Mouse (Mus musculus) c-Kit-positive CD71-positive TER-119-negative erythroid progenitor cells, embryonic 14.5 days (primary cell): ENCODE measurements at regions not wholly inside any gene's neighbourhood (a gene's known extent, or its start where the extent isn't known, plus 50 kb on each side); places are given as distances from the start of the nearest gene placed in this dataset.

Source experiments
- DNase-seq: peaks from one replicate; pipeline ENCODE4 v3.0.0-alpha.2; 2013; ENCODE audit warnings: low read depth

- DNase-seq = no peak
Measured at GRCm38 (mm10) chr14:25005241-25005946, 453.6 kb upstream of the Zmiz1 start.

GRCm38 (mm10) chr14:25011926-25012325 is 447.1 kb upstream of the Zmiz1 start:
- DNase-seq = no peak

- no peak for DNase-seq
Measured at GRCm38 (mm10) chr14:25015288-25016238, 443.4 kb upstream of the Zmiz1 start.

DNA sequence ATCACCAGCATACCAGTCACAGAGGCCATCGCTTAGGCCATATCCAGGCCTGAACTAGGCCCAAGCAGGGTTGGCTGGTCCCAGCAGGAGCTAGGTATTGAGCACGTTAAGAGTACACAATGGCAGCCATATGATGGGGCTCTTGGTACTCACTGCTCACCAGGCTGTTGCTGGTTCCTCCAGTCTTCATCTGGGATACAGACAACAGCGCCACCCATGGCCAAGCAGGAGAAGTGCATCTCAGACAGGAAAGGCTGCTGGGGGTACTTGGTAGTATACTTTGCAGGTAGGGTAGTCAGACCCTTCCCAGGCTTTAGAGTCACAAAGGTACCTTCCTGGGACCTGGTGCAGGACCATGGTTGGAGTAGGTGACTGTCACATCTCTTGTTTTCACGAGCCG is 441.1 kb upstream of the Zmiz1 start:
- no peak for DNase-seq

DNA sequence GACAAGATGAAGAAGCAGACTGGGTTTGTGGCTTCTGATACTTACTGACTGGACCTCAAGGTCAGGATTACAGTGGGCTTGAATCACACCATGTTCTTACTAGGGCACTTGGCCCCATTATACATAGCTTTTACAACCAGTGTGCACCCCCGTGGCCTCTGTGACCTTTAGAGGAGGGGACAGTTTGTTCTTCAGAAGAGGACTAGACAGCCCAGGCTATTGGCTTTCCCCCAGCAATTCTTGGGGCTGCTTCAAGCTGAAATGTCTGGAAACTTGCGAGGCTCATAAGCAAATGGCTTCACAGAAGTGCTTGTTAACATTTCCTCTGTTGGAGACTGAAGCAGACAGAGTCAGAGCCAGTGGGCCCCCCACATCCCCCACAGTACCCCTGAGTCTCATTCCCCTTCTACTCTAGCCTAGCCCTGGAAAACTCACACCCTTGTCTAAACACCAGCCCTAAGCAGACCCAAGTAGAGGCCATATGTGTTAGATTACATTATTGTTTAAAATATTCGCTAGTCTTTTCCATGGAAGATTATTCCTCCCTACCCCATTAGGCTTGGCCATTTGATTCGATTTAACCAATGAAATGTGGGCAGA is 439.6 kb upstream of the Zmiz1 start:
- no peak for DNase-seq

DNA sequence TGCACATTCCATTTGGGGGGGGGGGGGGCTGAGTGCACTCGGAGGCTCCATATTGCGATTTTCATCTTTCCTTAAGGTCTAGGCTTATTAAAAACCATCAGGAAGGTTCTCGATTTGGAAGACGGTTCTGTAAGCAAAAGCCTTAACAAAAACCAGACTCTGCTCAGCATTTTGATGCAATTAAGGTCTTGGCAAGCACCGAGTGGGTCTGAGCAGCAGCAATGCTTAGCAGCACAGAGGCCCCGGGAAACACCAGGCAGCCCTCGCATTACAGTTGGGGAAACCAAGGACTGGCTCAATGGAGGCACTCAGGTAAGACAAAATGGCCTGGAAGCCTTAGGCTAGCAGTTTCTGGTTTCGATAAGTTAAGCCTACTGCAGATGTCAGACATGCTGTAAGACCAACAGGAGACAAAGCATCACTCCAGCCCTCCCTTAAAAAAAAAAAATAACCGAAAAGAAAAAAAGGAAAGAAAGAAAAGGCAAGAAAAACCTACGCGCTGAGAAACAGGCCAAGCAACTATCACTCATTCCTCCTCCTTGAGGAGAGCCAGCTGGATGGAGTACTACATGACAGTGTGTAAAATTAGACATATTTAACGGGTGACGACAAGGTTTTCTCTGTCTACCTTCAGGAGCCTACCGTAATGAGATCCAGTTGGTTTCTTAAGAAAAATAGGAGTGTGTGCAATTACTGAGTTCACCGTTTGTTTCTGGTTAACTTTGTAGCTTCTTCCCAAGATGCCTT is 436.3 kb upstream of the Zmiz1 start:
- no peak for DNase-seq

GRCm38 (mm10) chr14:25023270-25023800 is 435.6 kb upstream of the Zmiz1 start:
- DNase-seq = no peak

- no peak for DNase-seq
Measured at GRCm38 (mm10) chr14:25025074-25025473, 433.9 kb upstream of the Zmiz1 start.

GRCm38 (mm10) chr14:25027076-25027475 is 431.9 kb upstream of the Zmiz1 start:
- DNase-seq = no peak

GRCm38 (mm10) chr14:25027842-25028241 is 431.1 kb upstream of the Zmiz1 start:
- no peak for DNase-seq

DNA sequence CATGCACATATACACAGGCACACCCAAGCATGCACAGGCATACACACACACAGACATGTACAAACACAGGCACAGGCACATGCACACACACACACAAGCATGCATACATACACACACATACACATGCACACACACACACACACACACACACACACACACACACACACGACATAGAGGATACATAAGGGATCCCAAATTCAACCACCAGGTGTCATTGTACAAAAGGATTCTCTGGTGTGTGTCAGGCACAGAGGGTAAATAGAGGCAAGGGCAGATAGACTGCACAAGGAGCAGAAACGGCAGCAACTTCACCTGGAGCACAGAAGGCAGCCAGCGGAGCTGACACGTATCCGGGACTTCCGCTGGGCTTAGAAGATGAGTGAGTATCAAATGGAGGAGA is 428.1 kb upstream of the Zmiz1 start:
- DNase-seq = no peak

DNA sequence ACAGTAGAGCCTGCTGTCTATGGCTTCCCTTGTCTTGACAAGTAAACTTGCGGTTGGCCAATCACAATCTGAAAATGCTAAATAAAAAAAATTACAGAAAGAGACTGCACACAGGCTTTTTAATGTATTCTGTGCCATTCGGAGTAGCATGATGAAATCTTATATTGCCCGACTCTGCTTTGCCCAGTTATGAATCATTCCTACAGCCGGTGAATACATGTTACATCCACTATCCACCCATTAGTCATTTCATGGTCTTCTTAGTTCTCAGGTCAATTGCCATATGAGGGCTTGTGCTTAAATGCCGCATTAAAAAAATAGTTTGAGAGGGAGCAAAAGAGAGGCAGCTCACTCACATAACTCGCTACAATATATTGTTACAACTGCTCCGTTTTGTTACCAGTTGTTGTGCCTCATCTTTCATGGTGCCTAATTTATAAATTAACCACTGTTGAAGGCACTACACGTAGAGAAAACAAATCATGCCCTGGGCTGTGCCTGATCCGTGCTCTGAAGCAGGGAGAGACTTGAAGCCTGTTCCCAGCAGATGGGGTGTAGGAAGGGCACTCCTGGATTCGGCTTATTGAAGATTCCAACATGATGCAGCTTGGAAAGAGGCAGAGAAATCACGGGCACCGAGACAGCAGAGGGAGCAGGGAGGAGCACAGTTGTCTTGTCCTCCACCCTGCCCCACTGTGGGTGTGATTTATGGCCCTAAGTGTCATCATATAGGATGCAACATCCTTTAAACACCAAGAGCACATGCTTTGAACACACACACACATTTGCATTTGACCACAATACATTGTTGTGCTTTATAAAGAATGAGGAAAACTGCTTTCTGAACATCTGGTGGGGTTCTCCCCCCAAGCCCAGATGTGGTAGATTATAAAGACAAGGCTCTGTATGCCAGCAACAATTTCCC is 427.0 kb upstream of the Zmiz1 start:
- DNase-seq = no peak

DNA sequence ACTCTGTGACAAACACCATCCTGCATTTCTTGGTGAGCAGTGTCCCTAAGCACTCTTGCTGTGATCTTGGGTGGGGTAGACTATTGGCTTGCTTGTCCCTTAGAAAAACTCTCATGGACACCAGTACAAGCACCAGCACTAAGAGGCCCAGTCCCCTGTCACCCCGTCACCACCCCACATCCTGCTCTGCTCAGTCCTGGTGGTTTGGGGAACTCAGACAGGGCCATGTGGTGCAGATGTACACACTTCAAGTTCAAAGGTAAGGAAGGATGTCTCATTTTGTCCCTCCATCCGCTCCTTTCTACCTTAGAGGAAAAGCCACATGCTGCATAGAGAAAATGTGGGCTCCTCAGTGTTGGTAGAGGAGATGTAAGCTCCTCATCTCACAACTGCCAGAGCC is 426.1 kb upstream of the Zmiz1 start:
- no peak for DNase-seq

- DNase-seq = no peak
Measured at GRCm38 (mm10) chr14:25042265-25042664, 416.7 kb upstream of the Zmiz1 start.

DNA sequence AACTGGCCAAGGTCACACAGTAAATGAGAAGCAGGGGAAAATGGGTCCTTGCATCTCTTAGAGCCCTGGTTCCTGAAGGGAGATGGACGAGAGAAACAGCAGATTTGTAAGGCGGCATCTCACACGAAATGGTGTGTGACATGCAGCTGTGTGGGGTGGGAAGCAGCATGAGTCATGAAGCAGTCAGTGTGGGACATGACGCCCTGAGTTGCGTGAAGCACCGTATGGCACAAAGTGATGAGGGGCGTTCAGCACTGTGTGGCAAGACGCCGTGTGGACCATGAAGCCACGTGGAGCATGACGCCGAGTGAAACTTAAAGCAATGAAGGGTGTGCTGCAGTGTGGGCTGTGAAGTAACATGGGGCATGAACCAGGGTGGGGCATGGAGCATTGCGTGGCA is 414.9 kb upstream of the Zmiz1 start:
- no peak for DNase-seq

DNA sequence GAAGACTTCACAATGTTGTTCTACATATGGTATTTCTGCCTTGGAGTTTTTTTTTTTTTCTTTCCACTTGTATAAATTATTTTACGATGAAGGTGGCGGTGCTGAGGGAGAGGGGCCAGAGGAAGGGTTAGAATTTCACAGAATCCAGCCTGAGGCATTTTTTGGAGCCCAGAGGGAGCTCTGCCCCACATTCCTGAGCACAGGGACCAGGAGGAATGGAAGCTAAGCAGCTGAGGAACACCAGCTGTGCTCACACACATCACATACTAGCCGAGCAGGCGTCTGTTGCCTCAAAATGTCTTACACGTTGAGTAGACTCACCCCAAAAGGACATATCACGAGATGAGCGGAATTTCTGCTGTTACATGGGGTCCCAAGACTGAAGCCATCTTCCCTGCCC is 414.1 kb upstream of the Zmiz1 start:
- no peak for DNase-seq

DNA sequence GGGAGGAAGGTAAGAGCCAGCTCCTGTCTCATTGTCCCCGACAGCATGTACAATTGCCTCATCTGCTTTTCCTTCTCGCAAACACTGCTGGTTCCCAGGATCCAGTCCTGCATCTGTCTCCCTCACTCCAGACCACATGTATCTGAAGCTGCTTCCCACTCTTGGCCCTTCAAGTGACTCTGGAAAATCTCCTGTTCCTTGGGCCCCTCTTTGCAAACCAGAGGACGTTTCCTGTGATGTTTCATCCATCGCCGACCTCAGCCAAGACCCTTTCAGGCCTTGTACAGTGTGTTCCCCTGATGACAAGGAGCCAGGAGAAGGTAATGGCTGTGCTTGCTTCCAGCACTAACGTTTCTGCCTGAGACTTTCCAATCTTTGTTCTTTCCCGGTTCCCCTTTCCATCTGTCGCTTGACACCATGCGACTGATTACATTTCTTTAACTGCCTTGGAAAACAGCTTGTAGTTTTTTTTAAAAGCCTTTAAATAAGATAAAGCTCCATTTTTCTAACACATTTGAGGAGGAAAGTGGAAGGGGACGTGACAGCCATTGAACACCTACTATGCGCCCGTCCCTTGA is 408.2 kb upstream of the Zmiz1 start:
- no peak for DNase-seq

DNA sequence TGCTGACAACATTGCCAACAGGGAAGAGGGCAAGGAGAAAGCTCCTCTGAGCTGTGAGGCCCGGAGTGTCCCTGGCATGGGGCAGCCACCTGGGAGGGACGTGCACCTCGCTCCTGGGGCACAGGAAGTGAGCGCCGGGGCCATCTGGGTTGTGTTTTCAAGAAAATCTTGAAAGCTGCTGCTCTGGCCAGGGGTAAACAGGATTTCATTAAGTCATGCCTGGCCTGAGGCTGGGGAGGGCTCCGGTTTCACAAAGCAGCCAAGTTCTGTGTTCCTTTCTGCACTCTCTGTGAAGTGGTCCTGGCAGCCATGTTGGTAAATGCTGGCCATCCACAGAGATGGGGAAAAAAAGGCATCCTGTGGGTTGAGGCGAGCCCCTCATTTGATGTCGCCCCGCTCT is 406.8 kb upstream of the Zmiz1 start:
- DNase-seq = no peak

DNA sequence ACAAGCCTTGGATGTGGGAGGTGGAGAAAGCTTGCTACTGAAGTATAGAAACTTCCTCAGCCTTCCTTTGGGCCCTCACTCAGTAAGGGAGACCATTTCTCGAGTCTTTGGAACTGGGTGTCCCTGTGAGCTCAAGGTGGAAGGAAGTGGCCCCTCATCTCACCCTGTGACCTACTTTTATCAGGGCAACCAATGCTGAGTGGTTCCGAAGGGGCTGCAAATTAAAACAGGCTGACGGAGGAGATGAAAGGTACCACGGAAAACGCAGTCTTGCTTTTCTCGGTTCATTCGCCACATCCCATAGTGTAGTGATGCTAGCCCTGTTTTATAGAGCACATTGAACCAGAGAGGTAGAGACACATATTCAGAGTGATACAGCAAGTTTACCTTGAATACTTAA is 399.6 kb upstream of the Zmiz1 start:
- DNase-seq = no peak

GRCm38 (mm10) chr14:25060285-25060684 is 398.7 kb upstream of the Zmiz1 start:
- no peak for DNase-seq
